Comparison of ENCODE assay signal across 23 mouse cellular contexts in the genomic region with DNA sequence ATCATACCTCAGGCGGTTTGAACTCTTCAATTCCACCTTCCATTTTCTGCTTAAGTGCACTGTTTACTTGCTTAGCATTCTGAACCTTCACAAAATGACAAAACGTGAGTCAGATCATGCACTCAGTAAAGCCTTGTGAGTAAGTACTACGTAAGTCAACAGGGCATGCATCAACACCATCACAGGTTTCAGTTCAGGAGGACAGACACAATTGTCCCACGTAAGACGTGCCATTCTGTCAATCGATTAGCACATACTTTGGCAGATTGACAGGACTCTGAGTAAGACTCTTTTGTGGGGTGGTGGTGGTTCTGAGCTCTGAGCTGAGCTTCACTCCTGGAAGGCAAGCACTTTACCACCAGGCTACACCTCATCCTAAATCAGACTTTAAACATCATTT.
"Had no signal": no experiment of that assay in that cellular context is flagged by ENCODE, and none has a peak within 500 bp of the region (broad histone marks: within the 10 kb centered on the region; RNA-seq: fewer than 3 reads in every experiment).

No protein-coding gene starts in this region.

- H3K4me1 ChIP-seq: hindbrain, embryonic 10.5 days; hindbrain, embryonic 12.5 days; intestine, embryonic 15.5 days; limb, embryonic 10.5 days; limb, embryonic 12.5 days had no signal

- H3K9me3 ChIP-seq: hindbrain, embryonic 10.5 days; hindbrain, embryonic 12.5 days; intestine, embryonic 15.5 days; limb, embryonic 10.5 days; limb, embryonic 12.5 days; liver, embryonic 13.5 days had no signal

- H3K9ac ChIP-seq: forebrain, postnatal 0 days; hindbrain, embryonic 12.5 days; hindbrain, embryonic 14.5 days; intestine, embryonic 15.5 days; limb, embryonic 12.5 days; liver, embryonic 13.5 days had no signal

- H3K27me3 ChIP-seq: hindbrain, embryonic 12.5 days; intestine, embryonic 15.5 days; limb, embryonic 12.5 days; liver, embryonic 13.5 days had no signal

- H3K4me3 ChIP-seq: heart, adult 2 months; hindbrain, embryonic 10.5 days; hindbrain, embryonic 12.5 days; intestine, embryonic 15.5 days; layer of hippocampus, adult 2 months; left cerebral cortex, adult 2 months; limb, embryonic 10.5 days; limb, embryonic 12.5 days; liver, embryonic 13.5 days had no signal

- H3K4me2 ChIP-seq: heart, embryonic 11.5 days; hindbrain, embryonic 12.5 days; hindbrain, embryonic 14.5 days; intestine, embryonic 15.5 days; limb, embryonic 12.5 days; liver, embryonic 13.5 days had no signal

- H3K27ac ChIP-seq: heart, adult 2 months; hindbrain, embryonic 10.5 days; hindbrain, embryonic 12.5 days; hindbrain, embryonic 14.5 days; intestine, embryonic 15.5 days; layer of hippocampus, adult 2 months; left cerebral cortex, adult 2 months; limb, embryonic 10.5 days; limb, embryonic 12.5 days; liver, embryonic 13.5 days had no signal

- ATAC-seq: forebrain, postnatal 0 days; hindbrain, embryonic 16.5 days; inflammation-experienced regulatory T-cells, adult 6 months; intestine, embryonic 15.5 days; intestine, postnatal 0 days had no signal

- DNase-seq: forebrain, postnatal 0 days; gastrocnemius, postnatal 25 days; heart, adult 2 months; heart, postnatal 10 days; heart, postnatal 4 days; kidney, adult 18-20 months; kidney, adult 8-10 months; kidney, postnatal 10 days; kidney, postnatal 25 days; kidney, postnatal 4 days; liver, embryonic 13.5 days had no signal
